Mouse (Mus musculus): Measurements from ENCODE around the gene Krit1. TPM values are rescaled to one million over a fixed set of nuclear protein-coding genes. Genes with fewer than 3 reads are reported as not detected.
A peak's percentile ranks its signal among the peaks of the same experiment; 100 is the strongest.
"Not testable (repeated sequence)": the region's sequence is repeated elsewhere in the genome, so short reads cannot be mapped to it uniquely, and the experiment has no call there.

Krit1 gene
- polyA plus RNA-seq, 1 experiment: 40.5 TPM

- Histone ChIP-seq H3K4me3 (replicated peaks; ENCODE audit: insufficient read depth, low read depth, low read length) (no peak overlapping the region), H3K4me1 (ENCODE audit: control insufficient read depth, insufficient read depth, low read length) (no peaks in the 10 kb centered on the region), H3K27me3 (ENCODE audit: control insufficient read depth, insufficient read depth, low read length) (no peaks in the 10 kb centered on the region), H3K27ac (ENCODE audit: insufficient read depth, low read length) (no peak overlapping the region)
- DNase-seq: no peak
- TF ChIP-seq POLR2A (IDR thresholded peaks at IDR 0.05; ENCODE audit: borderline replicate concordance, insufficient read depth, low read length) (no peak), CTCF (IDR thresholded peaks at IDR 0.05; ENCODE audit: borderline replicate concordance, insufficient read depth, low read depth, low read length) (no peak)
- WGBS: 88% methylated on average over 1 of the region's 1 CpGs
Measured at GRCm38 (mm10) chr5:3834107-3834506, 31.1 kb downstream of the Krit1 start.

DNA sequence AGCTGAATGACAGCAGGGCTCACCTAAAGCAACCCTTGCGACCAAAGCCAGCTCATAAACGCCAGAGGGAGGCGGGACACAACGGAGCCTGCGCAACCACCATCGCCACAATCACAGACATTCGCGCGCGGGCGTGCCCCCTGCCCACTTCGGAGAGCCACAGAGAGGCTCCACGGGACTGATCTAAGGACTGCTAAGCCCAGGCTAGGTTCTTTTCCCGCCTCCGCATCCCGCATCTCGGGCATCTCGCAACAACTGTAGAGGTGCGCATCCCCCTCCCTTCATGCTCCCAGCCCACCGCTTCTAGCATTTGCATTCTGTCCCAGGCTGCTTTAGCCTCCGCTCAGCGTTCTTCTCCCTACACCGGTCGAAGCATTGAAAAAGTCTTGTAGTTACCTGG lies 42.0 kb downstream of the Krit1 start, which contains the start of gene Lrrd1:
Gene Lrrd1, plus strand, starts transcription at position 148 of the 400 bp plus-strand sequence.
- TF ChIP-seq POLR2A (IDR thresholded peaks at IDR 0.05; ENCODE audit: borderline replicate concordance, insufficient read depth, low read length) (no peak), CTCF (IDR thresholded peaks at IDR 0.05; ENCODE audit: borderline replicate concordance, insufficient read depth, low read depth, low read length) (no peak)
- 9% methylated on average over 24 of the region's 24 CpGs for WGBS
- Histone ChIP-seq H3K27ac (ENCODE audit: insufficient read depth, low read length) (no peak within 1 kb of the TSS), H3K4me3 (replicated peaks; ENCODE audit: insufficient read depth, low read depth, low read length) (no peak within 1 kb of the TSS), H3K4me1 (ENCODE audit: control insufficient read depth, insufficient read depth, low read length) (no peaks in the 10 kb centered on the region), H3K27me3 (ENCODE audit: control insufficient read depth, insufficient read depth, low read length) (no peaks in the 10 kb centered on the region)
- DNase-seq: no peak

DNA sequence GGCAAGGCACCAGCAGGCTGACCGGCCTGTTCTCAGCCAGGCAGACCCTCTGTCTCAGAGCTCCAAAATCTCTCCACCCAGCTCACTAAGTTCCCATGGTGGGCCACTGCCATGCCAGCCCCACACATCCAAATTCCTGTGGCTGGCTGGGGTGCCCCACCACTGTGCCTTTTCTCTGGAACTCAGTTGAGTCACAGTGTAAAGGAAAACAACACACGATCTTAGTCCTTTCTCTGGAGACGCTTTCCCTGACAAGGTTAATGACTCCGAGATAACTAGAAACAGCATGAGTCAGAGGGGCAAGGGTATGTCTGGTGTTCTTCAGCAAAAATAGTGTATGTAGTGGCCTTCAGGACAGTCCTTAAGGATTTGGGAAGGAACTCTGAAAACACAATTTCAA lies 67.2 kb downstream of the Krit1 start:
- no peak for TF ChIP-seq POLR2A (IDR thresholded peaks at IDR 0.05; ENCODE audit: borderline replicate concordance, insufficient read depth, low read length)
- no peak for TF ChIP-seq CTCF (IDR thresholded peaks at IDR 0.05; ENCODE audit: borderline replicate concordance, insufficient read depth, low read depth, low read length)
- no peak overlapping the region for H3K27ac ChIP-seq (ENCODE audit: insufficient read depth, low read length)
- H3K4me1 ChIP-seq (ENCODE audit: control insufficient read depth, insufficient read depth, low read length): no peaks in the 10 kb centered on the region
- no peak overlapping the region for H3K4me3 ChIP-seq (replicated peaks; ENCODE audit: insufficient read depth, low read depth, low read length)
- H3K27me3 ChIP-seq (ENCODE audit: control insufficient read depth, insufficient read depth, low read length): no peaks in the 10 kb centered on the region
- WGBS: 87% methylated on average over 4 of the region's 4 CpGs
- no peak for DNase-seq

GRCm38 (mm10) chr5:3872348-3872747 lies 69.4 kb downstream of the Krit1 start:
- H3K27ac ChIP-seq (ENCODE audit: insufficient read depth, low read length): no peak overlapping the region
- H3K4me3 ChIP-seq (replicated peaks; ENCODE audit: insufficient read depth, low read depth, low read length): no peak overlapping the region
- H3K27me3 ChIP-seq (ENCODE audit: control insufficient read depth, insufficient read depth, low read length): no peaks in the 10 kb centered on the region
- WGBS: 58% methylated on average over 1 of the region's 1 CpGs
- H3K4me1 ChIP-seq (ENCODE audit: control insufficient read depth, insufficient read depth, low read length): no peaks in the 10 kb centered on the region
- TF ChIP-seq POLR2A (IDR thresholded peaks at IDR 0.05; ENCODE audit: borderline replicate concordance, insufficient read depth, low read length): no peak
- DNase-seq: no peak

- Histone ChIP-seq H3K27me3 (ENCODE audit: control insufficient read depth, insufficient read depth, low read length) (no peaks in the 10 kb centered on the region), H3K4me3 (replicated peaks; ENCODE audit: insufficient read depth, low read depth, low read length) (no peak overlapping the region), H3K4me1 (ENCODE audit: control insufficient read depth, insufficient read depth, low read length) (no peaks in the 10 kb centered on the region), H3K27ac (ENCODE audit: insufficient read depth, low read length) (no peak overlapping the region)
- DNase-seq: no peak
- no peak for TF ChIP-seq POLR2A (IDR thresholded peaks at IDR 0.05; ENCODE audit: borderline replicate concordance, insufficient read depth, low read length)
- TF ChIP-seq CTCF (IDR thresholded peaks at IDR 0.05; ENCODE audit: borderline replicate concordance, insufficient read depth, low read depth, low read length): no peak
- WGBS: 70% methylated on average over 3 of the region's 3 CpGs
Measured at GRCm38 (mm10) chr5:3873485-3873884, 70.5 kb downstream of the Krit1 start.

DNA sequence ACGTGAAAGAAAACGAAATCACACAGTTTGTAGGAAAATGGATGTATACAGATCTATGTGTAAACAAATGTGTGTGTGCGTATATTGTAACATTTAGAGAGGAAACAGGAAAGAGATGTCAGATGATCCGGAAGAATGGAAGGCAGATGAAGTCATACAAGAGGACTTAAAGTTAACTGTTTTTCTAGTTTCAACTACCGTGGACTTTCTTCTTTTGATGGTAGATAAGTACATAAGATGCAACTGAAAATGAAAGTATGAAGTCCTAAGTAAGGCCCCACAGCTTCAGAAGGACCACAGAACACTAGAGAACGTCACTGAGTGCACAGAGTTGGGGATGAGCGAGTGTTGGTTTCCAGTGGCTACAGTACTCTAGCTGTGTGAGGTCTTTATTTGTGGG lies 83.9 kb downstream of the Krit1 start:
- 91% methylated on average over 7 of the region's 7 CpGs for WGBS
- not testable (repeated sequence) for H3K27ac ChIP-seq (ENCODE audit: insufficient read depth, low read length); H3K27me3 ChIP-seq (ENCODE audit: control insufficient read depth, insufficient read depth, low read length); H3K4me1 ChIP-seq (ENCODE audit: control insufficient read depth, insufficient read depth, low read length); H3K4me3 ChIP-seq (replicated peaks; ENCODE audit: insufficient read depth, low read depth, low read length); DNase-seq

GRCm38 (mm10) chr5:3889201-3889600 lies 86.2 kb downstream of the Krit1 start:
- Histone ChIP-seq H3K27ac (ENCODE audit: insufficient read depth, low read length) (no peak overlapping the region), H3K4me3 (replicated peaks; ENCODE audit: insufficient read depth, low read depth, low read length) (no peak overlapping the region), H3K27me3 (ENCODE audit: control insufficient read depth, insufficient read depth, low read length) (no peaks in the 10 kb centered on the region), H3K4me1 (ENCODE audit: control insufficient read depth, insufficient read depth, low read length) (no peaks in the 10 kb centered on the region)
- TF ChIP-seq POLR2A (IDR thresholded peaks at IDR 0.05; ENCODE audit: borderline replicate concordance, insufficient read depth, low read length) (no peak), CTCF (IDR thresholded peaks at IDR 0.05; ENCODE audit: borderline replicate concordance, insufficient read depth, low read depth, low read length) (no peak)
- no peak for DNase-seq

- not testable (repeated sequence) for H3K27ac ChIP-seq (ENCODE audit: insufficient read depth, low read length); H3K4me1 ChIP-seq (ENCODE audit: control insufficient read depth, insufficient read depth, low read length); H3K27me3 ChIP-seq (ENCODE audit: control insufficient read depth, insufficient read depth, low read length)
- DNase-seq: peak; percentile 62 to 69
- H3K4me3 ChIP-seq (replicated peaks; ENCODE audit: insufficient read depth, low read depth, low read length): peak within 1 kb of the TSS; percentile 47
- WGBS: 2% methylated on average over 9 of the region's 47 CpGs
Measured at GRCm38 (mm10) chr5:3893459-3894293, 90.7 kb downstream of the Krit1 start, which contains the start of gene Mterf1a. TSS of gene Mterf1a (minus strand) at chr5:3893933.

GRCm38 (mm10) chr5:3894294-3894619 lies 91.3 kb downstream of the Krit1 start:
- not testable (repeated sequence) for H3K27me3 ChIP-seq (ENCODE audit: control insufficient read depth, insufficient read depth, low read length); H3K27ac ChIP-seq (ENCODE audit: insufficient read depth, low read length); H3K4me1 ChIP-seq (ENCODE audit: control insufficient read depth, insufficient read depth, low read length)
- WGBS: 91% methylated on average over 4 of the region's 4 CpGs
- peak in 1 of 2 experiments; percentile 8 for DNase-seq
- H3K4me3 ChIP-seq (replicated peaks; ENCODE audit: insufficient read depth, low read depth, low read length): peak overlapping the region; percentile 34

Other genes with a start within 250 kb of the Krit1 start
- gene 1700109H08Rik, start 231.6 kb upstream of the Krit1 start, polyA plus RNA-seq (2012; rRNA removed): 8.6 and 9.0 TPM in 2 replicates
- 25.3 and 25.7 TPM in 2 replicates for gene Pex1, start 207.1 kb upstream of the Krit1 start, polyA plus RNA-seq (2012; rRNA removed)
- 12.8 and 13.0 TPM in 2 replicates for gene Rbm48, start 206.6 kb upstream of the Krit1 start, polyA plus RNA-seq (2012; rRNA removed)
- gene Tmbim7, start 152.0 kb upstream of the Krit1 start, polyA plus RNA-seq (2012; rRNA removed): not detected in 2 replicates
- 93.0 and 102 TPM in 2 replicates for gene Gatad1, start 146.0 kb upstream of the Krit1 start, polyA plus RNA-seq (2012; rRNA removed)
- 19.2 and 19.8 TPM in 2 replicates for gene Ankib1, start 259 bp upstream of the Krit1 start, polyA plus RNA-seq (2012; rRNA removed)
- gene Lrrd1, start 42.0 kb downstream of the Krit1 start, polyA plus RNA-seq (2012; rRNA removed): 0.10 and 0.14 TPM in 2 replicates
- 4.3 and 5.2 TPM in 2 replicates for gene Mterf1a, start 90.7 kb downstream of the Krit1 start, polyA plus RNA-seq (2012; rRNA removed)
- 28.9 and 31.7 TPM in 2 replicates for gene Akap9, start 124.9 kb downstream of the Krit1 start, polyA plus RNA-seq (2012; rRNA removed)